Mouse (Mus musculus) hindbrain, embryonic 11.5 days (tissue): Measurements from ENCODE around the gene Olfr1333. TPM values are rescaled to one million over a fixed set of nuclear protein-coding genes. Genes with fewer than 3 reads are reported as not detected.

Experiments
- polyA plus RNA-seq: library from polyadenylated mRNA; unstranded; fragments of >200 nt; fragmentation: Nextera tagmentation; extraction: Ambion mirVana; gene quantifications from 2 replicates; pipeline ENCODE4 v1.2.1, GENCODE M21; 2014

The Olfr1333 gene
- polyA plus RNA-seq, 1 experiment from 2014 or later, result not detected

Other genes with a start within 250 kb of the Olfr1333 start
- gene Cfap57, start 215.5 kb downstream of the Olfr1333 start, polyA plus RNA-seq, result 1.5 and 2.0 TPM in 2 replicates
- 192 and 193 TPM in 2 replicates for gene Ebna1bp2, start 215.5 kb downstream of the Olfr1333 start, polyA plus RNA-seq
- not detected in 2 replicates for gene Olfr62, start 177.3 kb downstream of the Olfr1333 start, polyA plus RNA-seq
- not detected in 2 replicates for gene Olfr1342, start 143.5 kb downstream of the Olfr1333 start, polyA plus RNA-seq
- not detected in 2 replicates for gene Olfr1341, start 132.8 kb downstream of the Olfr1333 start, polyA plus RNA-seq
- gene Olfr1340, start 116.1 kb downstream of the Olfr1333 start, polyA plus RNA-seq, result not detected in 2 replicates
- gene Olfr1339, start 104.1 kb downstream of the Olfr1333 start, polyA plus RNA-seq, result not detected in 2 replicates
- not detected in 2 replicates for gene Olfr1338, start 77.5 kb downstream of the Olfr1333 start, polyA plus RNA-seq
- not detected in 2 replicates for gene Olfr1337, start 53.7 kb downstream of the Olfr1333 start, polyA plus RNA-seq
- not detected in 2 replicates for gene Olfr1335, start 26.3 kb downstream of the Olfr1333 start, polyA plus RNA-seq
- not detected in 2 replicates for gene Olfr1331, start 28.4 kb upstream of the Olfr1333 start, polyA plus RNA-seq
- not detected in 2 replicates for gene Olfr1330, start 52.3 kb upstream of the Olfr1333 start, polyA plus RNA-seq
- gene Olfr1329, start 81.2 kb upstream of the Olfr1333 start, polyA plus RNA-seq, result not detected in 2 replicates
- gene Olfr1328, start 102.3 kb upstream of the Olfr1333 start, polyA plus RNA-seq, result 0.07 TPM in 1 of 2 replicates, not detected in the other
- gene Lao1, start 125.3 kb upstream of the Olfr1333 start, polyA plus RNA-seq, result not detected in 2 replicates